18 mouse cellular contexts compared by ENCODE assay signal in genomic region chr11:25696168-25696567, GRCm38 (mm10).
DNase-seq lines count a peak whose midpoint lies in the region; ATAC-seq and TF ChIP-seq lines count a peak whose summit lies in the region.
"Had no signal": no experiment of that assay in that cellular context is flagged by ENCODE, and none has a peak within 500 bp of the region (broad histone marks: within the 10 kb centered on the region; RNA-seq: fewer than 3 reads in every experiment).

No protein-coding gene starts in this region.

- no peaks in the 10 kb centered on the region for H3K36me3 ChIP-seq in hindbrain, embryonic 11.5 days (ENCODE audit: control insufficient read depth, insufficient read depth, low read length)
- no peaks in the 10 kb centered on the region for H3K36me3 ChIP-seq in hindbrain, embryonic 16.5 days (ENCODE audit: control insufficient read depth, insufficient read depth, low read length)
- H3K36me3 ChIP-seq in forebrain, embryonic 13.5 days (ENCODE audit: poor library complexity, severe bottlenecking) = no peaks in the 10 kb centered on the region
- H3K36me3 ChIP-seq in midbrain, embryonic 13.5 days = no peaks in the 10 kb centered on the region
- H3K36me3 ChIP-seq: embryonic facial prominence, embryonic 12.5 days; heart, embryonic 10.5 days; limb, embryonic 13.5 days had no signal

- H3K4me2 ChIP-seq in hindbrain, embryonic 11.5 days (replicated peaks; ENCODE audit: low read depth, low read length) = no peak overlapping the region
- no peak overlapping the region for H3K4me2 ChIP-seq in hindbrain, embryonic 16.5 days (ENCODE audit: low read length)
- H3K4me2 ChIP-seq in forebrain, embryonic 13.5 days = no peak overlapping the region
- no peak overlapping the region for H3K4me2 ChIP-seq in midbrain, embryonic 13.5 days (replicated peaks)
- H3K4me2 ChIP-seq: embryonic facial prominence, embryonic 12.5 days; limb, embryonic 13.5 days had no signal

- peaks cover 4% of the 10 kb centered on the region for H3K4me1 ChIP-seq in hindbrain, embryonic 11.5 days (replicated peaks; ENCODE audit: control insufficient read depth, insufficient read depth, low read length)
- H3K4me1 ChIP-seq in hindbrain, embryonic 16.5 days (ENCODE audit: control insufficient read depth, insufficient read depth, low read depth, low read length) = peaks cover 3% of the 10 kb centered on the region; the same call in 1 of the 2 replicates
- H3K4me1 ChIP-seq in forebrain, embryonic 13.5 days = peaks cover 33% of the 10 kb centered on the region
- peaks cover 36% of the 10 kb centered on the region for H3K4me1 ChIP-seq in midbrain, embryonic 13.5 days (replicated peaks)
- H3K4me1 ChIP-seq in olfactory bulb, adult 2 months (ENCODE audit: control insufficient read depth, insufficient read depth, low read length) = no peaks in the 10 kb centered on the region
- H3K4me1 ChIP-seq: heart, embryonic 10.5 days; limb, embryonic 13.5 days had no signal

- TF ChIP-seq POLR2A in olfactory bulb, adult 2 months (IDR thresholded peaks at IDR 0.05; ENCODE audit: insufficient read depth, low read depth, low read length) = no peak

- H3K27me3 ChIP-seq in hindbrain, embryonic 11.5 days (ENCODE audit: control insufficient read depth, insufficient read depth, low read length) = no peaks in the 10 kb centered on the region
- no peaks in the 10 kb centered on the region for H3K27me3 ChIP-seq in hindbrain, embryonic 16.5 days (replicated peaks; ENCODE audit: control insufficient read depth, insufficient read depth, low read length)
- no peaks in the 10 kb centered on the region for H3K27me3 ChIP-seq in forebrain, embryonic 13.5 days
- H3K27me3 ChIP-seq in midbrain, embryonic 13.5 days = no peaks in the 10 kb centered on the region
- H3K27me3 ChIP-seq: embryonic facial prominence, embryonic 12.5 days; limb, embryonic 13.5 days had no signal

- H3K4me3 ChIP-seq in hindbrain, embryonic 11.5 days (ENCODE audit: low read depth, low read length) = no peak overlapping the region
- no peak overlapping the region for H3K4me3 ChIP-seq in hindbrain, embryonic 16.5 days (ENCODE audit: low read length)
- no peak overlapping the region for H3K4me3 ChIP-seq in forebrain, embryonic 13.5 days
- H3K4me3 ChIP-seq in midbrain, embryonic 13.5 days (replicated peaks) = no peak overlapping the region
- H3K4me3 ChIP-seq in olfactory bulb, adult 2 months (ENCODE audit: insufficient read depth, low read depth, low read length) = no peak overlapping the region
- H3K4me3 ChIP-seq: embryonic facial prominence, embryonic 12.5 days; heart, embryonic 10.5 days; limb, embryonic 13.5 days had no signal

- 0 out of 2 replicates have a peak overlapping the region, but pooled peaks have one; percentile 36 for H3K27ac ChIP-seq in hindbrain, embryonic 11.5 days (ENCODE audit: low read depth, low read length)
- H3K27ac ChIP-seq in hindbrain, embryonic 16.5 days (ENCODE audit: low read depth, low read length) = no peak overlapping the region
- H3K27ac ChIP-seq in forebrain, embryonic 13.5 days = peak overlapping the region; percentile 57
- peak overlapping the region; percentile 66 for H3K27ac ChIP-seq in midbrain, embryonic 13.5 days
- H3K27ac ChIP-seq in olfactory bulb, adult 2 months (ENCODE audit: insufficient read depth, low read depth, low read length) = peak overlapping the region; percentile 90
- H3K27ac ChIP-seq: embryonic facial prominence, embryonic 12.5 days; heart, embryonic 10.5 days; limb, embryonic 13.5 days had no signal

- WGBS in hindbrain, embryonic 11.5 days = 33% methylated on average over 5 of the region's 5 CpGs
- 21% methylated on average over 5 of the region's 5 CpGs for WGBS in hindbrain, embryonic 16.5 days
- WGBS in forebrain, embryonic 13.5 days = 28% methylated on average over 5 of the region's 5 CpGs
- WGBS in midbrain, embryonic 13.5 days = 24% methylated on average over 5 of the region's 5 CpGs
- 36% methylated on average over 5 of the region's 5 CpGs for WGBS in olfactory bulb, adult 2 months

- no peak overlapping the region for H3K9ac ChIP-seq in hindbrain, embryonic 11.5 days (ENCODE audit: low read depth, low read length)
- no peak overlapping the region for H3K9ac ChIP-seq in hindbrain, embryonic 16.5 days (ENCODE audit: low read depth, low read length)
- no peak overlapping the region for H3K9ac ChIP-seq in forebrain, embryonic 13.5 days
- no peak overlapping the region for H3K9ac ChIP-seq in midbrain, embryonic 13.5 days (replicated peaks)
- H3K9ac ChIP-seq: embryonic facial prominence, embryonic 12.5 days; limb, embryonic 13.5 days had no signal

- peak; percentile 84 for ATAC-seq in hindbrain, embryonic 11.5 days (ENCODE audit: low FRiP score)
- ATAC-seq in hindbrain, embryonic 16.5 days = no peak
- peak; percentile 71 for ATAC-seq in forebrain, embryonic 13.5 days
- ATAC-seq in midbrain, embryonic 13.5 days = peak; percentile 54

- TF ChIP-seq CTCF in olfactory bulb, adult 2 months (IDR thresholded peaks at IDR 0.05; ENCODE audit: insufficient read depth, low read depth, low read length) = no peak

- peak; percentile 54 for DNase-seq in hindbrain, embryonic 11.5 days (ENCODE audit: low spot score)
- no peak for DNase-seq in lung, postnatal 25 days (ENCODE audit: low spot score)
- no peak for DNase-seq in layer of hippocampus, postnatal 10 days (ENCODE audit: low spot score in 2 of 2)
- DNase-seq in adrenal gland, postnatal 36 days = no peak
- DNase-seq: cerebellum, adult 2 months; gastrocnemius, postnatal 10 days; heart, postnatal 36 days; kidney, adult 8-10 months; lung, adult 18-20 months; right cerebral cortex, postnatal 25 days; thymus, adult 2 months had no signal

- H3K9me3 ChIP-seq in hindbrain, embryonic 11.5 days (ENCODE audit: control insufficient read depth, low read length) = no peaks in the 10 kb centered on the region
- no peaks in the 10 kb centered on the region for H3K9me3 ChIP-seq in hindbrain, embryonic 16.5 days (ENCODE audit: control insufficient read depth, low read length)
- no peaks in the 10 kb centered on the region for H3K9me3 ChIP-seq in forebrain, embryonic 13.5 days (replicated peaks)
- no peaks in the 10 kb centered on the region for H3K9me3 ChIP-seq in midbrain, embryonic 13.5 days
- H3K9me3 ChIP-seq: embryonic facial prominence, embryonic 12.5 days; heart, embryonic 10.5 days; limb, embryonic 13.5 days had no signal
